Mouse (Mus musculus): Measurements from ENCODE around the gene Keap1.

DNA sequence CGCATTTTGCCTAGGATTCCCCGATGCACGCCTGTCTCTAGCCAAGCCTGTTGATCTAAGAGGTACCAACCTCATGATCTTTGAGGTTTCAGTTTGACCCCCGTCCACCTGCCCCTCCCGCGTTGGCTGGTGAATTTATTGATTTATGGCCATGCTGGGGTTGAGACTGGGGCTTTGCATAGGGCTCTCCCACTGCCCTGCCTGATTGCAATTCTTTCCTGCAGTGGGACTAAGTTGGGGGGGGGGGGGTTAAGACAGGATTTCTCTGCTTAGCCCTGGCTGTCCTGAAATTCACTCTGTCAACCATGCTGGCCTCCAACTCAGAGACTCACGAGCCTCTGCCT is 13.8 kb downstream of the Keap1 start:
- TF ChIP-seq CTCF (conservative IDR thresholded peaks at IDR 0.05; ENCODE audit: insufficient read depth, insufficient read length, low read depth, low read length) (no peak), POLR2A (IDR thresholded peaks at IDR 0.05; ENCODE audit: low read depth, low read length) (no peak)
